Mouse (Mus musculus) layer of hippocampus, adult 9-11 months (tissue): ENCODE measurements at regions not wholly inside any gene's neighbourhood (a gene's known extent, or its start where the extent isn't known, plus 50 kb on each side); places are given as distances from the start of the nearest gene placed in this dataset.
"Not testable (repeated sequence)": the region's sequence is repeated elsewhere in the genome, so short reads cannot be mapped to it uniquely, and the experiment has no call there.

ENCODE experiments used
- DNase-seq: peaks from one replicate; pipeline ENCODE4 v3.0.0; 2022

GRCm38 (mm10) chr13:26217299-26217698, 552.7 kb downstream of the Hdgfl1 start:
- no peak for DNase-seq

DNA sequence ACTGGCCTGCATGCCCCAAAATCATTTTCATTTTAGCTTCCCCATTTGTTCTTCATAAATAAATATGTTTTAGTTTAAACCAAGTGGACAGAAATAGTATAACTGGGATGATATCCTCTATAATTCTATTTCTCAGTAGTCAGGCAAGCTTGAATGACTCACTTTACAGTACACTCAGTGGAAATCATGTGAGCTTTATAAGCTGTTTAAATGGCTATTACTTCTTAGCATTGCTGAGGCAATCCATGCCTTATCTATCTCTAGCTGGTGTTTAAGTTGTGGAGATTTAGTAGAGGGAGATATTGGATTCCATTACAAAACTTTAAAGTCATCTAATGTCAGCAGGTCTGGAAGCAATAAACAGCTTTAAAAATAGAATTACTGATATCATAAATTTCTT, 553.4 kb downstream of the Hdgfl1 start:
- no peak for DNase-seq

DNA sequence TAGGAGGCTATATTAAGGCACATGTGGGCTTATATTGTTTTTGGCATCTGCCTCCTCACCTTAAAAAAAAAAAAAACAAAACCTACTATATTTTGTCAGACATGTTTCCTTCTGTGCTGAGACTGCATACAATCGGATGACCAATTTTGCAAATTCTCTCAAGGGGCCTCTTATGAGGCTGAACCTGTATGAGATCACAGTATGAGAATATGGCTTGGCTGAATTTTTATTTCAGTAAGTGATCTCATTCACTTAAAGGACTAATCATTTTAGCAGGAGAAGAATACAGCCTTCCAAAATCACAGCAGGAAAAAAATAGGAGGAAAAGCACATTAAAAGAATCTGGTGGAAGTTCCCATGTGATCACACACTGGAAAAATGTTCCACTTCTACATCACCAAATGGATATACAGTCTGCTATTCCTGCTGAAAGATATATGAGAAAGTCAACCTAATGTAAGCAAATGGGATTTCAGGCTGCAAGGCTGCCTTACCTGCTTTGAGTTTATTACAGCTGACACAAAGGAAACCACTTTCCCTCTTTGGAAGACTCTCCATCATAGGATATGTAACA, 564.3 kb downstream of the Hdgfl1 start:
- DNase-seq: no peak

DNA sequence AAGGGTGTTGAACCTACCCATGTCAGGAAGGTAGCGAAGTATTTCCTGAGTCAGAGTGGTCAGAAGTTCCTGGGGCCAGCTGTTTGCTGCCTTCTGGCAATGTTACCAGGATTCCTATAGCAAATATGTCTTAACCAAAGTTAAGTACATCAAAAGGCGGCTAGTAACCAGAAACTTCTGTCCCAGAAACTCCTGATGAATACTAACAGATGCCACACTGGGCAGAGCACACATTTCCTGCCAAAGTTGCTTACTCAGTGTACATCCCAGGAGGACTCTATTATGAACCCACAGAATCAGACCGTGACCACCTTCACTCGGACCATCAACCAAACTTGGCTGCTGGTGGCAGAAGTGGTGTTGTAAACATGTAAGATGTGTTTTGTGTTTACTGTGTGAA, 575.3 kb downstream of the Hdgfl1 start:
- DNase-seq: no peak

GRCm38 (mm10) chr13:26183879-26184278, 586.1 kb downstream of the Hdgfl1 start:
- no peak for DNase-seq

DNA sequence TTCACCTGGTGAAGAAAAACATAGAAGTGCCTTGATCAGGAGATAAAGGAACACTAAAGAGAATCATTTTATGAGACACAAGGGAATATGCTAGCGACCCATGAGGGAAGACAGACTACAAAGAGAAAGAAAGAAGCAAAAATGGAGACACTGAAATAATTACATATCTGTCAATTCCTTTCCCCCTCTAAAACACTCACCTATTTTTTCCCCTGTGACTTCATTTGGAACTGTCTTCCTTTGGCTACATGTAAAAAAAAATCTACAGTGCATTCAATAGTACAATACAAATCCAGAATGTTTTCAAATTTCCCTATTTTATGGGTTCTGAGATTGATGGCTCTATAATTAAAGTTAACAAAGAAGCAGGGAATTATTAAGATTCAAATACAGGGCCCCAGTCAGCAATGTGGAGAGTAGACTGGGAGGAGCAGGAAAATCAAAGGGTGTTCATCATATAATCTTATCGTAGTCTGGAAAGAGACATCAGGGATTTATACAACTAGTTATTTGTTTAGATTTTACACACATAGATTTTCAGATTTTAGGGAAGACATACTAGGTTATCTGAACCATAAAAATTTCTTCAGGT, 598.0 kb downstream of the Hdgfl1 start:
- DNase-seq: no peak

- DNase-seq: no peak
Observed at GRCm38 (mm10) chr13:26169641-26170040, 600.3 kb downstream of the Hdgfl1 start.

GRCm38 (mm10) chr13:26158703-26159102, 611.3 kb downstream of the Hdgfl1 start:
- DNase-seq: no peak

DNA sequence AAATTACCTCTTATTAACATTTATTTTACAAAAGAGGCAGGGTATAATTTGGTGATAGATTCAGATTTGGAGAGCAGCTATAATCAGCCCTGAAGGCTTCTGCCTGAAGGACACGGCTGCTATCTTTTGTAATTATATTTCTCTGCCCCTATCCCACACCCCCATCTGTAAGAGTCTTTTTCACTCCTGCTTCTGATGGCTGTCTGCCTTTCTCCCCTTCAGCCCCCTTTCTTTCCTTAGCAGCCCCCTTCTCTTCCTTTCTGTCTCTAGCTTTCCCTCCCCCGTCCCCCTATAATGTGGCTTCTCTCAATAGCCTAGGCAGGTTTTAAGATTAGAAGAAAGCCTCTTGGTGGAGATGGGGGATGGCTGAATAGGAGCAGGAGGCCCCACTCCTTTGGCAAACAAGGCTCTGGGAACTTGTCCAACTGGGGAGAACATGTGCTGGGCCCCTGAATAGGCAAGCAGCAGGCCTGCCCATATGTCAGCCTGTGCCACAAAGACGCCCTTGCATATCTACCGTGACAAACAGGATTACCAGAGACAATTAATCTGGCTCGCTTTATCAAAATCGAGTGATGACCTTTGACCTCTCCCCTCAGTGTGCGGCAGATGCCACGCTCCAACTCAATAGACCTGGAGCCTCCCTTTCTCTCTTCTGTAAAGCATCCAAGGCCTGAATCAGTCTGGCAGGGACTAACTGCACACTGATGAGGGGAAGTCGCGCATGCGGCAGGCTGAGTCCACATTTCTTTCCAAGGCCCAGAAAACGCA, 615.1 kb downstream of the Hdgfl1 start:
- peak; percentile 92 for DNase-seq

DNA sequence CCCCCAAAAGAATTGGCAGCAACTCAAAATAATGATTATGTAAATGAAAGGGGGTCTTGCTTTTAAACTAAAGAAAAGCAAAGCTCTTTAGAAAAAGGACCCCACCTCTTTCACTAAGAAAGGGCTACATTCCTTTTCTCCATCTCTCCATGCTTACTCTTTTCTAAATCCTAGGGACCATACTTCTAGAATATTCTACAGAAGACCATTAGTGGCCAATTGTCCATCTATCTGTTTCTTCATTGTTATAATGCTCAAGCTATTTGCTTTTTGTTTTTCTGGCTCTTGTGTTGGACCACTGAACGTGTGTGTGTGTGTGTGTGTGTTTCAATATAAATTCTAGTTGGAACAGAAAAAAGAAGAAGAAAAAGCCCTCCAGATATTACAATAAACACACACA, 615.7 kb downstream of the Hdgfl1 start:
- no peak for DNase-seq

DNA sequence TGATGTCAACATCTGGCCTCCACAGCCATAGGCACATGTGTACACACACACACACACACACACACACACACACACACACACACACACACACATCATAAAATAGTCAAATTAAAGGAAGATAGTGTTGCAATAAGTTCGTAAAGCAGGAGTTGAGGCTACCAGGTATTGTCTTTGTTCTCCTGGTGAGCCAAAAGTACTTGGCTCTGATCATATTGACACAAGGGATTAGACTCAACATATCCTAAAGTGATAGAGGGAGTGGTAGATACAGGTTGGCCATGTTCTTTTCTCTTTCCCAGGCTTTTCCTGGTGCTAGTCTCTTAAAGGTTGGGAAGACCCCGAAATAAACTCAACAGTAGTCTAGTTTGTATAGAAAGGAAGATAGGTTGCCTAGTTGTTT, 616.9 kb downstream of the Hdgfl1 start:
- DNase-seq: no peak

DNA sequence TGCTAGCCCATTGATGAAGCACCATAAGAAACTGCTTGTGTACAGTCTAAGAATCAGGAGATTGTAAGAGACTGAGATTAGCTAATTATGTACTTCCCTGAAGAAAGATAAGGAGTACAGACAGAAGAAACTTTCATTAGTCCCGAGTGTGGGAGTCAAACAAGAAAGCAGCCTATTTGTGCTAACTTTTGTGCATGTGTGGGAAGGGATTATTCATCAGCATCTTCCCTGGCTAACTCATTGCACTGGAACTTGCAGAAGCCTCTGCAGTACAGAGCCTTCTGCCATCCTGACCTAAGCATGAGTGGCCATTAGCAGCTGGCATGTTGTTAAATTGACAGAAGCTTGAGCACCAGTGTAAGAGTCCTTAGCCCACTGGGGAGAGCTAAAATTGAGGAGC, 619.5 kb downstream of the Hdgfl1 start:
- no peak for DNase-seq

- no peak for DNase-seq
Observed at GRCm38 (mm10) chr13:26142811-26143210, 627.2 kb downstream of the Hdgfl1 start.

DNA sequence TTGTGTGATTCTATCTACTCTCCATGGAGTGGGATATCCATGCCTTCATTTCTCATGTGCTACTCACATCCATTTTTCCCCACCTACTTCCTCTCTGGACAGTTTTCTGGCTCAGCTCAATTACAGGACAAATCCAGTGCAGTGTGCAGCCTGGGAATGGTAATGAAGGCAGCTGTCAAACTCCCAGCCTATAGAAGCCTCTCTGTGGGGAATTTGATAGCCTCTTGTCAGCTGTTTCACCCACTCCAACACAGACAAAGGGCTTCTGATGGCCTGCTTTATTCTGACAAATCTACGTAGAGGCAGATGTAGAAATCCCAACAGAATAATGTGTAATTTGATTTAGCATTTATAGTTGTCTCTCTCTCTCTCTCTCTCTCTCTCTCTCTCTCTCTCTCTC, 650.6 kb downstream of the Hdgfl1 start:
- no peak for DNase-seq

DNA sequence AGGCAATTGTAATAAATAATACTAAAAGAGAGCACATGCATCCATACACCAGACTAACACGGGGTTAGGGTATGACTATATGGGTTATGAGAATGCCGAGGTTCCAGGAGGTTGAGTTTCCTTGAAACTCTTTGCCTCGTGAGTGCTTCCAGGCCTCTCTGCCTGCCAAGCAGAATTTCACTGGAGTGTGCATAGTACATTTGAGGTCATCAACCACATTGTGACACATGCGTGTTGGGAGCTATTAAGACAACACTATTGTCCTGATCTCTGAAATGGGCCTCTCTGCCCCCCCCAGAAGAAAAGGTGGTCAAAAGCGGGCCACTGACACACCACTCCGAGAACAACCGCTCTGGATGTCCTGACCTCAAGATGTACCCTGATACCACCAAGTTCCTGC, 655.8 kb downstream of the Hdgfl1 start:
- no peak for DNase-seq

DNA sequence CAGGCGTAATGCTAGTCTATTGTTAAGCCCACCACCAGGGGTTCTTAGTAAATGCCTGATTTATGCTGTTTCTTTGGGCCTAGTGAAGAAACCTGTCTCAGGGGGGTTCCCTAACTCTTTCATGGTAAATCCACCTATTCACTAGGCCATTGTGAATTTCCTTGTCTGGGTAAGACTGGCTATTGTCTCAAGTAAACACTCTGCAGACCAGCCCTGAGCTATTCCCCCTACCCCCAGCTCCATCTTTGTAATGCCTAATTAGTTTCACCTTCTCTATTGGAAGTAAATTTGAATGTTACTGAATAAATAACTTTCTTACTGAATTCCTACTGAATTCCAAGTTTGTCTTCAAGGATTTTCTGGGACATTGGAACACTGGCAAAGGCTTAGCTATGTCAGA, 656.2 kb downstream of the Hdgfl1 start:
- not testable (repeated sequence) for DNase-seq

GRCm38 (mm10) chr13:26112579-26112978, 657.4 kb downstream of the Hdgfl1 start:
- DNase-seq: no peak

DNA sequence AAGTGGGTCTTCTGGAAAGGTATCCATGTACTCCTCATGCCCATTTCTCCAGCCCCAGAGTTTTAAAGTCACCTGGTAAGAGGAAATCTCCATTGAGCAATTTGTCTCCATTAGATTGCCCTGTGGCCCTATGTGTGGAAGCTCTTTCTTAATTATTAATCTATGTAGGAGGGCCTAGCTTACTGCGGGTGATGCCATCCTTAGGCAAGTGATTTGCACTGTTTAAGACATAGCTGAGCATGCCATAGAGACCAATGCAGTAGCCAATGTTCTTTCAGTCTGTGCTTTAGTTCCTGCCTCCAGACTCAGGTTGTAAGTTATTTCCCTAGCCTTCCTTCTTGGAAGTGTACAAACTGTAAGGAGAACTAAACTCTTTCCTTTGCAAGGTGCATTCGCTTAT, 661.0 kb downstream of the Hdgfl1 start:
- no peak for DNase-seq

GRCm38 (mm10) chr13:26088727-26089126, 681.2 kb downstream of the Hdgfl1 start:
- no peak for DNase-seq

GRCm38 (mm10) chr13:26080814-26081213, 689.2 kb downstream of the Hdgfl1 start:
- DNase-seq: peak; percentile 16

DNA sequence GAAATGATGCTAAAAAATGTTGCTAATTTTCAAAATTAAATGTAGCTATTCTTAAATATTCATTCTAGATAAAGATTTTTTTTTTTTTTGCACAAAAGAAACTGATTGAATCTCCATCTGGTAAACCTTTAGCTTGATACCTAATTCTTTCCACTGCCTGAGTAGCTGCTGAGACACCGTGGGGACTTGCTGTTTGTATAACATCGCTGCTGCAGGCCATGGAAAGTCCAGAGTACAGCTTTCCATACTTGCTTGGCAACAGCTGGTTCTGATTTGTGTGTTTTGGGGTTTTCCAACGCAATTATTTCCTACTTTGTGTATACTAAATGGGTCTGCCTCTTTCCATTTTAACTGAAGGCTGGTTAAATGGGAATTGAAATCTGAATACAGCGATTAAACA, 689.7 kb downstream of the Hdgfl1 start:
- no peak for DNase-seq

- DNase-seq: no peak
Observed at GRCm38 (mm10) chr13:26079362-26079761, 690.6 kb downstream of the Hdgfl1 start.

- DNase-seq: no peak
Observed at GRCm38 (mm10) chr13:26061322-26061721, 708.6 kb downstream of the Hdgfl1 start.

DNA sequence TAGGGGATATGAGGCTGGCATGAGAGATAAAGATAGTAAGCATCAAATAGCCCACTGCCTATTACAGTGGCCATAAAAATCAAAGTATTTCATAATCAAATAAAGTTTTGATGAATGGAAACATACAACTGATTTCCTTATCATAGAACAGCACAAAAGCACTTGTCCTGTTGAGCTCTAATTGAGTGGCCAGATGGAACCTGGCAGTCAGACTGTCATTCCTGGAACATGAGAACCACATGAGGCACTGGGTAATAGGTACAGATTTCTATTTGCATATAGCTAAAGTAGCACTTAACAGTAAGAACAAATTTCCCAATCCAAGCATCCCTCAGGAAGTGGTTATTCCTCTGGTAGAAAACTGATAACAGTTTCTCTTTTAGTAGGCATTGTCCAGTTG, 732.3 kb downstream of the Hdgfl1 start:
- DNase-seq: no peak

DNA sequence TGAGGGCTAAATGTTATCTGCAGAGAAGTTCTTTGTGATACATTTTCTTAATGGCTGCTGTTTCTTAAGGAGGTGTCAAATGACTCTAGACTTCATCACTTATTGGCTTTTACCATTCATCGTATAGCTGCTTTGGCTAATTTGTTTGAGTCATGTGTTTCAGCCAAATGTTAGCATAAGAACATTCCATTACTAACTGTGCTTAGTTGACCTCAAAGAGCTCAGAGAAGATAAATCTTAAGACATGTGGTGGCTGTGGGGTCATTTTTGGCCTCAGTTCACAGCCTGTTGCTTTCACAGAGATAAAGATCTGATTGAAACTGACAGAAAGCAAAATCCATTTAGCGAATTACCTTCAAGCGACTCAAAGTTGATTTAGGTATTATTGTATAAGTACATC, 743.6 kb downstream of the Hdgfl1 start:
- DNase-seq: no peak
